Mouse (Mus musculus) effector memory CD4-positive, alpha-beta T cell, adult 5 months (primary cell): ENCODE data around the gene Rab3il1. TPM values are rescaled to one million over a fixed set of nuclear protein-coding genes. Genes with fewer than 3 reads are reported as not detected.

Experiments used
- polyA plus RNA-seq: library from polyadenylated mRNA; unstranded; fragments of 100-300 nt; shearing (Covaris generic); gene quantifications from one replicate; pipeline ENCODE4 v1.2.1, GENCODE M21; 2017

The Rab3il1 gene
- not detected for polyA plus RNA-seq

GRCm38 (mm10) chr19:10001206-10001969, at the start of gene Rab3il1, which contains the start of gene Best1:
Rab3il1 (plus strand) TSS chr19:10001669.
Best1 (minus strand) TSS chr19:10001633.

GRCm38 (mm10) chr19:9980258-9980657, 21.2 kb upstream of the Rab3il1 start, which contains the start of gene Fth1:
Fth1 (plus strand) TSS chr19:9980598.

GRCm38 (mm10) chr19:10041388-10042148, 40.1 kb downstream of the Rab3il1 start, which contains the start of gene Fads3:
Fads3 (plus strand) TSS chr19:10041569.

Other genes starting within 250 kb of the Rab3il1 start
- gene Scgb2a2, start 154.1 kb upstream of the Rab3il1 start, polyA plus RNA-seq = not detected
- gene Incenp, start 102.1 kb upstream of the Rab3il1 start, polyA plus RNA-seq = 29.0 TPM
- 3,986 TPM for gene Fth1, start 21.1 kb upstream of the Rab3il1 start, polyA plus RNA-seq
- gene Best1, start within 50 bp of the Rab3il1 start, polyA plus RNA-seq = 0.24 TPM
- gene Fads3, start 39.9 kb downstream of the Rab3il1 start, polyA plus RNA-seq = not detected
- not detected for gene Fads2, start 100.1 kb downstream of the Rab3il1 start, polyA plus RNA-seq
- 9.1 TPM for gene Fads1, start 181.2 kb downstream of the Rab3il1 start, polyA plus RNA-seq
- 179 TPM for gene Tmem258, start 202.3 kb downstream of the Rab3il1 start, polyA plus RNA-seq
- 19.1 TPM for gene Fen1, start 202.5 kb downstream of the Rab3il1 start, polyA plus RNA-seq
- gene Myrf, start 239.1 kb downstream of the Rab3il1 start, polyA plus RNA-seq = 0.14 TPM